Mouse (Mus musculus) liver, adult 2 months (tissue): Measurements from ENCODE around the gene Zan. TPM values are rescaled to one million over a fixed set of nuclear protein-coding genes. Genes with fewer than 3 reads are reported as not detected.
A peak's percentile ranks its signal among the peaks of the same experiment; 100 is the strongest.

Source experiments
- DNase-seq: peaks from one replicate; pipeline ENCODE4 v3.0.0-alpha.2; 2011; ENCODE audit warnings: low read depth, low spot score; ENCODE audit errors: extremely low read depth
- H3K27ac ChIP-seq: fragments of 200-500 bp; replicated peaks from 2 replicates; pipeline ENCODE4 v1.5.1; 2012; ENCODE audit warnings: low read depth, mild to moderate bottlenecking, control low read depth, inconsistent platforms, low read length; ENCODE audit not compliant: insufficient read depth
- H3K27me3 ChIP-seq: fragments of 200-500 bp; 2 replicates; pipeline ENCODE4 v1.6.1; 2012; ENCODE audit warnings: mild to moderate bottlenecking, moderate library complexity, low read length, inconsistent platforms; ENCODE audit not compliant: control insufficient read depth, insufficient read depth
- H3K36me3 ChIP-seq: fragments of 200-500 bp; 2 replicates; pipeline ENCODE4 v1.6.1; 2012; ENCODE audit warnings: low read length, inconsistent platforms; ENCODE audit not compliant: control insufficient read depth, insufficient read depth
- H3K4me1 ChIP-seq: fragments of 200-500 bp; 2 replicates; pipeline ENCODE4 v1.6.1; 2011; ENCODE audit warnings: low read length; ENCODE audit not compliant: control insufficient read depth, insufficient read depth
- H3K4me3 ChIP-seq: fragments of 200-500 bp; 2 replicates; pipeline ENCODE4 v1.5.1; 2011; ENCODE audit warnings: low read depth, mild to moderate bottlenecking, control low read depth, low read length, moderate library complexity; ENCODE audit not compliant: insufficient read depth
- H3K79me2 ChIP-seq: fragments of 200-500 bp; 2 replicates; pipeline ENCODE4 v1.6.1; 2012; ENCODE audit warnings: inconsistent platforms, mild to moderate bottlenecking, low read length, moderate library complexity; ENCODE audit not compliant: control insufficient read depth, insufficient read depth
- H3K9ac ChIP-seq: fragments of 200-500 bp; 2 replicates; pipeline ENCODE4 v1.6.1; 2012; ENCODE audit warnings: low read depth, mild to moderate bottlenecking, control low read depth, inconsistent platforms, low read length
- CTCF ChIP-seq: fragments of 200-500 bp; IDR thresholded peaks from 2 replicates; pipeline ENCODE4 v1.5.1; 2011; ENCODE audit warnings: low read depth, low read length, control low read depth
- POLR2A ChIP-seq: fragments of 200-500 bp; IDR thresholded peaks from 2 replicates; pipeline ENCODE4 v1.6.1; 2011; ENCODE audit warnings: low read length, control low read depth; ENCODE audit not compliant: insufficient read depth; ENCODE audit errors: extremely low read depth
- WGBS: fragments of 180-500 bp; shearing (Covaris S2); methylation state at CpG from one replicate; pipeline ENCODE4 v1.1.7; 2018; 5-methylcytosine and 5-hydroxymethylcytosine counted together
- polyA plus RNA-seq: library from polyadenylated mRNA; depleted of rRNA; stranded (reverse); fragments of >200 nt; gene quantifications from 2 replicates; pipeline ENCODE4 v1.2.3, GENCODE M21; 2012
- total RNA-seq: library from RNA; depleted of rRNA; stranded (reverse); fragments of >200 nt; gene quantifications from 2 replicates; pipeline ENCODE4 v1.2.3, GENCODE M21; 2014

The Zan gene
- total and polyA plus RNA-seq, 2 experiments: under 0.01 to 0.02 TPM

- DNase-seq: no peak
- H3K4me1 ChIP-seq: peaks cover 15% of the 10 kb centered on the region
- no peak overlapping the region for H3K27ac ChIP-seq
- no peak for TF ChIP-seq POLR2A
- no peak for TF ChIP-seq CTCF
- H3K36me3 ChIP-seq: no peaks in the 10 kb centered on the region; the same call in 1 of the 2 replicates
- H3K27me3 ChIP-seq: no peaks in the 10 kb centered on the region
- H3K9ac ChIP-seq: no peak overlapping the region
- no peak overlapping the region for H3K4me3 ChIP-seq
- peaks cover 63% of the 10 kb centered on the region for H3K79me2 ChIP-seq
- WGBS: 73% methylated on average over 12 of the region's 12 CpGs
Measured at GRCm38 (mm10) chr5:137513951-137514721, 37.3 kb upstream of the Zan start.

GRCm38 (mm10) chr5:137512847-137513794, 36.3 kb upstream of the Zan start:
- Histone ChIP-seq H3K36me3 (no peaks in the 10 kb centered on the region), H3K79me2 (peaks cover 63% of the 10 kb centered on the region), H3K4me1 (peaks cover 15% of the 10 kb centered on the region), H3K27me3 (no peaks in the 10 kb centered on the region), H3K4me3 (no peak overlapping the region), H3K27ac (no peak overlapping the region), H3K9ac (no peak overlapping the region)
- WGBS: 78% methylated on average over 11 of the region's 11 CpGs
- DNase-seq: no peak
- TF ChIP-seq CTCF (peak; percentile 73), POLR2A (no peak)

- peaks cover 63% of the 10 kb centered on the region for H3K79me2 ChIP-seq
- peaks cover 15% of the 10 kb centered on the region for H3K4me1 ChIP-seq
- TF ChIP-seq POLR2A (no peak), CTCF (no peak)
- H3K27me3 ChIP-seq: no peaks in the 10 kb centered on the region
- H3K9ac ChIP-seq: no peak overlapping the region
- no peaks in the 10 kb centered on the region for H3K36me3 ChIP-seq
- 74% methylated on average over 3 of the region's 3 CpGs for WGBS
- DNase-seq: no peak
- H3K4me3 ChIP-seq: no peak overlapping the region
- no peak overlapping the region for H3K27ac ChIP-seq
Measured at GRCm38 (mm10) chr5:137511706-137512105, 34.8 kb upstream of the Zan start.

GRCm38 (mm10) chr5:137510573-137511390, 33.9 kb upstream of the Zan start:
- 1% methylated on average over 45 of the region's 83 CpGs for WGBS
- DNase-seq: no peak
- H3K4me3 ChIP-seq: peak overlapping the region; percentile 97

GRCm38 (mm10) chr5:137510014-137510501, 33.2 kb upstream of the Zan start:
- Histone ChIP-seq H3K79me2 (peaks cover 55% of the 10 kb centered on the region), H3K9ac (peak overlapping the region; percentile 99), H3K36me3 (no peaks in the 10 kb centered on the region), H3K27ac (peak overlapping the region; percentile 62; the same call in 1 of the 2 replicates), H3K27me3 (no peaks in the 10 kb centered on the region), H3K4me3 (peak overlapping the region; percentile 97), H3K4me1 (peaks cover 15% of the 10 kb centered on the region)
- no peak for TF ChIP-seq CTCF
- TF ChIP-seq POLR2A: 0 out of 2 replicates have a peak, but pooled peaks have one; percentile 18
- peak; percentile 33 for DNase-seq
- 1% methylated on average over 51 of the region's 52 CpGs for WGBS

More at GRCm38 (mm10) chr5:137510573-137511390, 33.9 kb upstream of the Zan start:
- H3K9ac ChIP-seq: peak overlapping the region; percentile 99
- H3K79me2 ChIP-seq: peaks cover 59% of the 10 kb centered on the region
- H3K27me3 ChIP-seq: no peaks in the 10 kb centered on the region
- H3K27ac ChIP-seq: peak overlapping the region; percentile 48
- H3K4me1 ChIP-seq: peaks cover 15% of the 10 kb centered on the region
- no peaks in the 10 kb centered on the region for H3K36me3 ChIP-seq
- TF ChIP-seq CTCF (no peak), POLR2A (no peak)
